Mouse (Mus musculus): ENCODE measurements around the gene Opa3.

The Opa3 gene

GRCm38 (mm10) chr7:19246855-19247254 lies 18.7 kb downstream of the Opa3 start:
- no peak for DNase-seq (ENCODE audit: low spot score)

GRCm38 (mm10) chr7:19247511-19247910 lies 19.4 kb downstream of the Opa3 start:
- DNase-seq (ENCODE audit: low spot score): no peak

GRCm38 (mm10) chr7:19252078-19252477 lies 23.9 kb downstream of the Opa3 start:
- DNase-seq (ENCODE audit: low spot score): no peak

GRCm38 (mm10) chr7:19253437-19253836 lies 25.3 kb downstream of the Opa3 start:
- DNase-seq (ENCODE audit: low spot score): no peak

- no peak for DNase-seq (ENCODE audit: low spot score)
Observed at GRCm38 (mm10) chr7:19255395-19255794, 27.3 kb downstream of the Opa3 start.

GRCm38 (mm10) chr7:19256567-19256966 lies 28.4 kb downstream of the Opa3 start:
- no peak for DNase-seq (ENCODE audit: low spot score)

- DNase-seq (ENCODE audit: low spot score): peak; percentile 76
Observed at GRCm38 (mm10) chr7:19257390-19258022, 29.4 kb downstream of the Opa3 start.

GRCm38 (mm10) chr7:19258336-19258735 lies 30.2 kb downstream of the Opa3 start:
- DNase-seq (ENCODE audit: low spot score): no peak

GRCm38 (mm10) chr7:19265147-19265546 lies 37.0 kb downstream of the Opa3 start:
- DNase-seq (ENCODE audit: low spot score): no peak

GRCm38 (mm10) chr7:19265928-19266822 lies 38.0 kb downstream of the Opa3 start:
- DNase-seq (ENCODE audit: low spot score): peak; percentile 45

- no peak for DNase-seq (ENCODE audit: low spot score)
Observed at GRCm38 (mm10) chr7:19267051-19267450, 38.9 kb downstream of the Opa3 start.

- no peak for DNase-seq (ENCODE audit: low spot score)
Observed at GRCm38 (mm10) chr7:19268993-19269681, 41.0 kb downstream of the Opa3 start.

- no peak for DNase-seq (ENCODE audit: low spot score)
Observed at GRCm38 (mm10) chr7:19269721-19270441, 41.7 kb downstream of the Opa3 start.

GRCm38 (mm10) chr7:19270509-19271237 lies 42.5 kb downstream of the Opa3 start:
- no peak for DNase-seq (ENCODE audit: low spot score)

GRCm38 (mm10) chr7:19271238-19272172 lies 43.4 kb downstream of the Opa3 start, which contains the start of gene Vasp:
Gene Vasp, minus strand, starts transcription at chr7:19271817.
- DNase-seq (ENCODE audit: low spot score): peak; percentile 75

- peak; percentile 74 for DNase-seq (ENCODE audit: low spot score)
Observed at GRCm38 (mm10) chr7:19272173-19272764, 44.1 kb downstream of the Opa3 start.

- DNase-seq (ENCODE audit: low spot score): no peak
Observed at GRCm38 (mm10) chr7:19276253-19276652, 48.1 kb downstream of the Opa3 start.

GRCm38 (mm10) chr7:19279052-19279451 lies 50.9 kb downstream of the Opa3 start:
- no peak for DNase-seq (ENCODE audit: low spot score)

- no peak for DNase-seq (ENCODE audit: low spot score)
Observed at GRCm38 (mm10) chr7:19279581-19280114, 51.5 kb downstream of the Opa3 start, which contains the start of gene Ppm1n. Gene Ppm1n, minus strand, starts transcription at chr7:19280064.

Measured in spleen, adult 12 weeks (tissue).